Mouse (Mus musculus): ENCODE measurements around the gene Gm17304. TPM values are rescaled to one million over a fixed set of nuclear protein-coding genes. Genes with fewer than 3 reads are reported as not detected.

Gm17304 gene
- polyA plus RNA-seq, 1 experiment = not detected

DNA sequence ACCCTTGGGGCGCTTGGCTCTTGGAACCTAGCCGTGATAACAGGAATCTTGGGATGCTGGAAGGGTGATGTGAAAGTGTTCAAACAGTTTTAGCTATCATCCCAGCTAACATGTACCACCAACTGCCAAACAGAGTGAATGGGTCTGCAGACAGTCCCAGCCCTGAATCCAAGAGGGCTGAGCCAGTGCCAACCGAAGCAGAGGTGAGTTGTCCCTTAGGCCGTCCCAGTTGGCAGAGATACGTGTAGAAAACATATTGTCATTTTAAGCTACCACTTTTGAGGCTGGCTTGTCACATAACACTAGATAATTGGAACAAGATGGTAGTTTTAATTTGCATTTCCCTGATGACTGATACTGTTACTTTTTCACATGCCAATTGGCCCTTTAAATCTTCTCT lies 18.2 kb upstream of the Gm17304 start:
- H3K27ac ChIP-seq (ENCODE audit: insufficient read depth, low read length) = no peak overlapping the region
- H3K27me3 ChIP-seq (ENCODE audit: control insufficient read depth, insufficient read depth, low read length, poor library complexity, severe bottlenecking) = no peaks in the 10 kb centered on the region
- H3K36me3 ChIP-seq (ENCODE audit: control insufficient read depth, insufficient read depth, low read length, poor library complexity, severe bottlenecking) = no peaks in the 10 kb centered on the region
- H3K9me3 ChIP-seq (replicated peaks; ENCODE audit: control insufficient read depth, insufficient read depth, low read length, poor library complexity, severe bottlenecking) = no peaks in the 10 kb centered on the region
- H3K9ac ChIP-seq (ENCODE audit: low read depth, poor library complexity, severe bottlenecking) = no peak overlapping the region
- TF ChIP-seq EP300 (IDR thresholded peaks at IDR 0.05; ENCODE audit: insufficient read depth, low read depth, low read length) = no peak
- TF ChIP-seq CTCF (IDR thresholded peaks at IDR 0.05; ENCODE audit: low read depth, low read length) = no peak
- TF ChIP-seq POLR2A (IDR thresholded peaks at IDR 0.05; ENCODE audit: insufficient read depth, low read length) = no peak
- H3K4me3 ChIP-seq (ENCODE audit: low read depth, low read length) = no peak overlapping the region
- no peaks in the 10 kb centered on the region for H3K4me1 ChIP-seq (ENCODE audit: control insufficient read depth, insufficient read depth, low read length)

DNA sequence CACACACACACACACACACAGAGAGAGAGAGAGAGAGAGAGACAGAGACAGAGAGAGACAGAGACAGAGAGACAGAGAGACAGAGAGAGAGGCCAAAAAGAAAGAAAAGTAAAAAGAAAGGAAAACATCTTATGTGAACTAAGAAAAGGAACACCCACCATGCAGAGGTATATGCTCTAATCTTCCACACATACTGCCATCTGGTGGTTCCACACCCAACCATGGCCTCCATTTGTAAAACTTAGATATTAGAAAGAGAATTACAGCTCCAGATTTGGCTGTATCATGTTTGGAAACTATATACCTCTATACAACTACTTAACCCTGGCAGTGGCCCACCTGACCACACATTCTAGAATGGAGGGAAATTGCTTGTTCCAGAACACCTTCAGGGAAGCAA lies 14.5 kb upstream of the Gm17304 start:
- H3K27me3 ChIP-seq (ENCODE audit: control insufficient read depth, insufficient read depth, low read length, poor library complexity, severe bottlenecking) = no peaks in the 10 kb centered on the region

DNA sequence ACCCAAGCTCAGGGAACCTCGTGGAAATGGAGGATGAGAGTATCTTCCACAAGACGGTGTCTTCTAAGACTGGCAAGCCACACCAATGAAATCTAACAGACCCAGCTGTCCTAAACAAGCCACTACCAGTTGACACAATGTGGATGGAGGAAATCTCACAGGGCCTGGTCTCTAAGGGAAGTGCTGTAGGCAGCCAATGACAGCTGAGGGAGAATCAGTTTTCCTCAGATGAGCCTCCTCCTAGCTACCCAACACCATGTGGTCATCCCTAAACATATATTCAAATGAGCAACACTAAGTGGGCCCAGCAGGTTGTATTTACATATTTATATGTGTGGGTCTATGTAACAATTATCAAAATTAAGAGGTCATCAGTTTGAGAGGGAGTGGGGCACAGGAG lies 11.4 kb upstream of the Gm17304 start:
- H3K36me3 ChIP-seq (ENCODE audit: control insufficient read depth, insufficient read depth, low read length, poor library complexity, severe bottlenecking) = no peaks in the 10 kb centered on the region
- H3K9ac ChIP-seq (ENCODE audit: low read depth, poor library complexity, severe bottlenecking) = no peak overlapping the region
- H3K27ac ChIP-seq (ENCODE audit: insufficient read depth, low read length) = no peak overlapping the region
- H3K4me1 ChIP-seq (ENCODE audit: control insufficient read depth, insufficient read depth, low read length) = no peaks in the 10 kb centered on the region
- TF ChIP-seq POLR2A (IDR thresholded peaks at IDR 0.05; ENCODE audit: insufficient read depth, low read length) (no peak), CTCF (IDR thresholded peaks at IDR 0.05; ENCODE audit: low read depth, low read length) (no peak), EP300 (IDR thresholded peaks at IDR 0.05; ENCODE audit: insufficient read depth, low read depth, low read length) (no peak)
- H3K27me3 ChIP-seq (ENCODE audit: control insufficient read depth, insufficient read depth, low read length, poor library complexity, severe bottlenecking) = no peaks in the 10 kb centered on the region
- H3K4me3 ChIP-seq (ENCODE audit: low read depth, low read length) = no peak overlapping the region
- H3K9me3 ChIP-seq (replicated peaks; ENCODE audit: control insufficient read depth, insufficient read depth, low read length, poor library complexity, severe bottlenecking) = no peaks in the 10 kb centered on the region

More for the DNA sequence above, 14.5 kb upstream of the Gm17304 start:
- Histone ChIP-seq H3K27ac (ENCODE audit: insufficient read depth, low read length) (no peak overlapping the region), H3K4me1 (ENCODE audit: control insufficient read depth, insufficient read depth, low read length) (no peaks in the 10 kb centered on the region), H3K4me3 (ENCODE audit: low read depth, low read length) (no peak overlapping the region), H3K9me3 (replicated peaks; ENCODE audit: control insufficient read depth, insufficient read depth, low read length, poor library complexity, severe bottlenecking) (no peaks in the 10 kb centered on the region), H3K9ac (ENCODE audit: low read depth, poor library complexity, severe bottlenecking) (no peak overlapping the region), H3K36me3 (ENCODE audit: control insufficient read depth, insufficient read depth, low read length, poor library complexity, severe bottlenecking) (no peaks in the 10 kb centered on the region)
- no peak for TF ChIP-seq EP300 (IDR thresholded peaks at IDR 0.05; ENCODE audit: insufficient read depth, low read depth, low read length)
- no peak for TF ChIP-seq CTCF (IDR thresholded peaks at IDR 0.05; ENCODE audit: low read depth, low read length)
- no peak for TF ChIP-seq POLR2A (IDR thresholded peaks at IDR 0.05; ENCODE audit: insufficient read depth, low read length)

DNA sequence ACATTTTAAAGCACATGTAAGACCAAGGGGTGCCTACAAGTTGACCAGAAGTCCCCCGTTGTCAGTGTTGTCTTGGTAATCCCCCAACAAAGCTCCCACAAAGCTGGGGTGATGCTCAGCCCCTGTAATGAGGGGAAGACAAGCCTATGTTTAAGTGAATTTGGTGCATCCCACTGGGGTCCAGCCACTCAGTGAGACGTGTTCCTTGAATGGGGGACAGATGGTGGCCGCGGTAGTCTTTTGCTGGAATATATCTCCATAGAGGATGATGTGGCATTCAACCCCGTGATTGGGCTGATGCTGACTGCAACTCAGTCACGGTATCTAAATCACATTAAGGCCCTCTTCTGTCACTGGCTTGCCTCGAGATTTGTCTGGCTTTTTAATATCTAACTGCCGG lies 9.4 kb upstream of the Gm17304 start:
- TF ChIP-seq POLR2A (IDR thresholded peaks at IDR 0.05; ENCODE audit: insufficient read depth, low read length) (no peak), CTCF (IDR thresholded peaks at IDR 0.05; ENCODE audit: low read depth, low read length) (no peak), EP300 (IDR thresholded peaks at IDR 0.05; ENCODE audit: insufficient read depth, low read depth, low read length) (no peak)
- Histone ChIP-seq H3K9ac (ENCODE audit: low read depth, poor library complexity, severe bottlenecking) (no peak overlapping the region), H3K9me3 (replicated peaks; ENCODE audit: control insufficient read depth, insufficient read depth, low read length, poor library complexity, severe bottlenecking) (no peaks in the 10 kb centered on the region), H3K27ac (ENCODE audit: insufficient read depth, low read length) (no peak overlapping the region), H3K4me1 (ENCODE audit: control insufficient read depth, insufficient read depth, low read length) (no peaks in the 10 kb centered on the region), H3K4me3 (ENCODE audit: low read depth, low read length) (no peak overlapping the region), H3K36me3 (ENCODE audit: control insufficient read depth, insufficient read depth, low read length, poor library complexity, severe bottlenecking) (no peaks in the 10 kb centered on the region), H3K27me3 (ENCODE audit: control insufficient read depth, insufficient read depth, low read length, poor library complexity, severe bottlenecking) (no peaks in the 10 kb centered on the region)

GRCm38 (mm10) chr5:106604381-106604780 lies 4.5 kb upstream of the Gm17304 start:
- TF ChIP-seq POLR2A (IDR thresholded peaks at IDR 0.05; ENCODE audit: insufficient read depth, low read length) (no peak), EP300 (IDR thresholded peaks at IDR 0.05; ENCODE audit: insufficient read depth, low read depth, low read length) (no peak), CTCF (IDR thresholded peaks at IDR 0.05; ENCODE audit: low read depth, low read length) (no peak)
- Histone ChIP-seq H3K9me3 (replicated peaks; ENCODE audit: control insufficient read depth, insufficient read depth, low read length, poor library complexity, severe bottlenecking) (no peaks in the 10 kb centered on the region), H3K4me1 (ENCODE audit: control insufficient read depth, insufficient read depth, low read length) (no peaks in the 10 kb centered on the region), H3K27me3 (ENCODE audit: control insufficient read depth, insufficient read depth, low read length, poor library complexity, severe bottlenecking) (no peaks in the 10 kb centered on the region), H3K27ac (ENCODE audit: insufficient read depth, low read length) (no peak overlapping the region), H3K9ac (ENCODE audit: low read depth, poor library complexity, severe bottlenecking) (no peak overlapping the region), H3K4me3 (ENCODE audit: low read depth, low read length) (no peak overlapping the region), H3K36me3 (ENCODE audit: control insufficient read depth, insufficient read depth, low read length, poor library complexity, severe bottlenecking) (no peaks in the 10 kb centered on the region)

DNA sequence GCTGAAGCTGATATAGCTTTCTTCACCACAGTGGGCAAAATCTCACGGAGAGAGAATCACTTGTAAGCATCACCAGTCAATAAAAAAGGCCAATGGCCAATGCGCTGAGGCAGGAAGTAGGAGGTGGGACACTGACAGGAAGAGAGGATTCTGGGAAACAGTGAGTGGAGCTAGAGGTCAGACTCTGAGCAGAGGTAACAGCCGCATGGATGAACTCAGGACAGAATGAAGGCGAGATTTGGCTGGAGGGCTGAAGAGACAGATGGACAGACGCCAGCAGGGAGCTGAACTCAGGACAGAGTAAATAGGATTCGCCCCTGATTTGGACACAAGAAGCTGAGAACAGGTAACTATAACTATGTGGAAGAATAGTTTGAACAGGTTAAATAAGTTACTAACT lies 3.8 kb upstream of the Gm17304 start:
- H3K4me3 ChIP-seq (ENCODE audit: low read depth, low read length) = no peak overlapping the region
- H3K27ac ChIP-seq (ENCODE audit: insufficient read depth, low read length) = no peak overlapping the region
- no peak overlapping the region for H3K9ac ChIP-seq (ENCODE audit: low read depth, poor library complexity, severe bottlenecking)
- no peaks in the 10 kb centered on the region for H3K4me1 ChIP-seq (ENCODE audit: control insufficient read depth, insufficient read depth, low read length)
- TF ChIP-seq POLR2A (IDR thresholded peaks at IDR 0.05; ENCODE audit: insufficient read depth, low read length) = no peak
- TF ChIP-seq CTCF (IDR thresholded peaks at IDR 0.05; ENCODE audit: low read depth, low read length) = no peak
- TF ChIP-seq EP300 (IDR thresholded peaks at IDR 0.05; ENCODE audit: insufficient read depth, low read depth, low read length) = no peak
- H3K9me3 ChIP-seq (replicated peaks; ENCODE audit: control insufficient read depth, insufficient read depth, low read length, poor library complexity, severe bottlenecking) = no peaks in the 10 kb centered on the region
- H3K36me3 ChIP-seq (ENCODE audit: control insufficient read depth, insufficient read depth, low read length, poor library complexity, severe bottlenecking) = no peaks in the 10 kb centered on the region
- no peaks in the 10 kb centered on the region for H3K27me3 ChIP-seq (ENCODE audit: control insufficient read depth, insufficient read depth, low read length, poor library complexity, severe bottlenecking)

All from ES-Bruce4 (cell line).